Mouse (Mus musculus) hindbrain, embryonic 16.5 days (tissue): ENCODE measurements at regions not wholly inside any gene's neighbourhood (a gene's known extent, or its start where the extent isn't known, plus 50 kb on each side); places are given as distances from the start of the nearest gene placed in this dataset.

Source experiments
- ATAC-seq: fragments of 200-750 bp; cut with Nextera tagmentation; 2 replicates; pipeline ENCODE4 v1.8.0; 2017; ENCODE audit warnings: moderate TSS enrichment, moderate library complexity
- H3K27ac ChIP-seq: fragments of 300-500 bp; sonication (generic); 2 replicates; pipeline ENCODE4 v1.5.1; 2014; ENCODE audit warnings: low read depth, mild to moderate bottlenecking, control low read depth, low read length, moderate library complexity
- H3K27me3 ChIP-seq: fragments of 300-500 bp; sonication (generic); replicated peaks from 2 replicates; pipeline ENCODE4 v1.6.1; 2014; ENCODE audit warnings: low read length; ENCODE audit not compliant: control insufficient read depth, insufficient read depth
- H3K36me3 ChIP-seq: fragments of 300-500 bp; sonication (generic); 2 replicates; pipeline ENCODE4 v1.6.1; 2014; ENCODE audit warnings: mild to moderate bottlenecking, low read length, moderate library complexity, mixed read lengths; ENCODE audit not compliant: control insufficient read depth, insufficient read depth
- H3K4me1 ChIP-seq: fragments of 300-500 bp; sonication (generic); 2 replicates; pipeline ENCODE4 v1.6.1; 2014; ENCODE audit warnings: low read depth, low read length; ENCODE audit not compliant: control insufficient read depth, insufficient read depth
- H3K4me2 ChIP-seq: fragments of 300-500 bp; sonication (generic); 2 replicates; pipeline ENCODE4 v1.6.1; 2014; ENCODE audit warnings: mild to moderate bottlenecking, low read length, control low read depth, moderate library complexity
- H3K4me3 ChIP-seq: fragments of 300-500 bp; sonication (generic); 2 replicates; pipeline ENCODE4 v1.5.1; 2014; ENCODE audit warnings: mild to moderate bottlenecking, low read length, control low read depth, moderate library complexity
- H3K9ac ChIP-seq: fragments of 300-500 bp; sonication (generic); 2 replicates; pipeline ENCODE4 v1.6.1; 2014; ENCODE audit warnings: low read depth, mild to moderate bottlenecking, control low read depth, low read length, moderate library complexity
- H3K9me3 ChIP-seq: fragments of 300-500 bp; sonication (generic); 2 replicates; pipeline ENCODE4 v1.6.1; 2014; ENCODE audit warnings: mild to moderate bottlenecking, low read length, moderate library complexity; ENCODE audit not compliant: control insufficient read depth
- WGBS: fragments of 180-500 bp; shearing (Covaris S2); extraction: QIAGEN DNeasy Blood & Tissue Kit; methylation state at CpG from one replicate; pipeline ENCODE4 v1.1.7; 2014; 5-methylcytosine and 5-hydroxymethylcytosine counted together

DNA sequence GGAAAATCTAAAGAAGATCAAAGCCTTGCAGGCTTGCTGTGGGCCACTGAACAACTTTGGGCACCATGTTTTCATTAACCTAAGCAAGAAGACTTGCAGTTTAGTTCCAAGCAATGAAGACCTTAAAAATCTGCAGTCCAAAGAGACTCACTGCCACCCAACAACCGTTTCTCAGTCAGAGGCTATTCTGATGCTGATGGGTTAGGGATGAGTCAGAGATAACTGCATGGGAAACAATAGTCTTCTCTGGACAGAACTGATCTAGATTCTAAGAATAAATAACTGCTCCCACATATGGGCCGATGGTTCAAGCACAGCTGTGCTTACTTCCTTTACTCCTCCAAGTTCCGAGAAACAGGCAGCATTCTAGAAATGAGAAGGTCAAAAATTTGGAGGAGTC is 485.0 kb upstream of the Tnp1 start:
- no peak overlapping the region for H3K4me3 ChIP-seq
- H3K27ac ChIP-seq, result no peak overlapping the region
- no peak overlapping the region for H3K9ac ChIP-seq
- no peaks in the 10 kb centered on the region for H3K36me3 ChIP-seq
- H3K4me1 ChIP-seq, result no peaks in the 10 kb centered on the region
- H3K4me2 ChIP-seq, result no peak overlapping the region
- 80% methylated on average over 3 of the region's 3 CpGs for WGBS
- H3K9me3 ChIP-seq, result no peaks in the 10 kb centered on the region
- no peaks in the 10 kb centered on the region for H3K27me3 ChIP-seq
- ATAC-seq, result no peak

DNA sequence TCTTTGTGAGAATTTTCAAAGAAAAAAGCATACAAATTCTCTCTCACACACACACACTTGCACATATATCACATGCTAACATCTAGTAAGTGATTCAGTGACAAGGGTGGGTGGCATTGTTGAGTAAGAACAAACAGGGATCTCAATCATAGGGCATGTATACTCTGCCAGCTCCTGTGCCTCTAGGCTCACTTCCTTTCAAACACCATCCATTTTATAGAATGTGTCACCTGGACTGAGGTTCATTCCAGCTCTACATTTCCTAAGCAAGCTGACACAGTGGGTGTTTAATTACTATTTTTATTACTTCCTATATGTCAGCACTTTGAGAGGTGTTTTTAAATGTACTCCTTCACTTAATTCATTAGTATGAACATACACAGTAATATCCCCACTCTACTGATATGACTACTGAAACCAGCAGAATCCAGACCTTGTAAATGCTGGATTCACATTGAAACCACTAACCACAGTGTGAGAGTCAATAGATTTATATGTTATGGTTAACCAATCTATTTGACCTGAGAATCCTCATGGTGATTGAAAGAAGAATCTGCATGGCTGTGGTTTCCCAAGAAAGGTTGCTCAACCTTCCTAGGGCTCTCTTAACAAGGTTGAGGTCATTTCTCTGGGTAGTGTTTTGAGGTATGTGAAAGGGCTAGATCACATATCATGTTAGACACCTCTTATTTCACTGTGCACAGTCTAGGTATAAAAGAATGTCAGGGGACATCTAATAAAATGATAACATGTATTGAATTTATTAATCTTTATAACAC is 480.5 kb upstream of the Tnp1 start:
- no peaks in the 10 kb centered on the region for H3K4me1 ChIP-seq
- H3K9ac ChIP-seq, result no peak overlapping the region
- no peaks in the 10 kb centered on the region for H3K36me3 ChIP-seq
- ATAC-seq, result no peak
- no peak overlapping the region for H3K4me3 ChIP-seq
- no peaks in the 10 kb centered on the region for H3K27me3 ChIP-seq
- no peaks in the 10 kb centered on the region for H3K9me3 ChIP-seq
- no peak overlapping the region for H3K27ac ChIP-seq
- H3K4me2 ChIP-seq, result no peak overlapping the region

GRCm38 (mm10) chr1:73481956-73482355 is 466.2 kb upstream of the Tnp1 start:
- H3K9me3 ChIP-seq, result no peaks in the 10 kb centered on the region
- no peak for ATAC-seq

GRCm38 (mm10) chr1:73479349-73479920 is 463.7 kb upstream of the Tnp1 start:
- Histone ChIP-seq H3K27ac (no peak overlapping the region), H3K4me1 (no peaks in the 10 kb centered on the region), H3K9ac (no peak overlapping the region), H3K4me2 (no peak overlapping the region), H3K4me3 (no peak overlapping the region), H3K36me3 (no peaks in the 10 kb centered on the region), H3K9me3 (no peaks in the 10 kb centered on the region), H3K27me3 (no peaks in the 10 kb centered on the region)
- WGBS, result 59% methylated on average over 4 of the region's 4 CpGs
- no peak for ATAC-seq

More at GRCm38 (mm10) chr1:73481956-73482355, 466.2 kb upstream of the Tnp1 start:
- H3K4me3 ChIP-seq, result no peak overlapping the region
- H3K4me2 ChIP-seq, result no peak overlapping the region
- no peaks in the 10 kb centered on the region for H3K27me3 ChIP-seq
- 76% methylated on average over 2 of the region's 2 CpGs for WGBS
- no peaks in the 10 kb centered on the region for H3K4me1 ChIP-seq
- no peak overlapping the region for H3K27ac ChIP-seq
- no peaks in the 10 kb centered on the region for H3K36me3 ChIP-seq
- H3K9ac ChIP-seq, result no peak overlapping the region

DNA sequence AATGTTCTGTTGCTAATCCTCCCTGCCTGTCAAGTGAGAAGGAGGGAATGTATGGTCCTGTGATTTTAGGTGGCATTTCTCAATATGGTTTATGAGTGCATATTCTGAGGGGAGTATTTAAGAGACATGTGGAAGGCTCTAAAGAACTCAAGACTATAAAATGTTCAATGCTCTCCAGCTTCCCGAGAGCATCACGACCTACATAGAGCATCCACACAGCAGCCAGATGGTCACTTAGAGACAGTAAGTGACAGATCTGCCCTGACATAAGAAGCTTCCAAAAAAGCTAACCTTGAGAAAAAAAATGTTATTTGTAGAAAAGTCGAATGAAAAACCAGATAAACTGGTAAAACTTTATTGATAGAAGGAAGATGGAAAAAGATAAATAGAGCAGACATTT is 444.9 kb upstream of the Tnp1 start:
- no peak overlapping the region for H3K9ac ChIP-seq
- H3K4me2 ChIP-seq, result no peak overlapping the region
- H3K27ac ChIP-seq, result no peak overlapping the region
- H3K4me3 ChIP-seq, result no peak overlapping the region
- no peaks in the 10 kb centered on the region for H3K27me3 ChIP-seq
- no peaks in the 10 kb centered on the region for H3K9me3 ChIP-seq
- ATAC-seq, result no peak
- no peaks in the 10 kb centered on the region for H3K36me3 ChIP-seq
- 61% methylated on average over 3 of the region's 3 CpGs for WGBS
- no peaks in the 10 kb centered on the region for H3K4me1 ChIP-seq

GRCm38 (mm10) chr1:73459754-73460534 is 444.2 kb upstream of the Tnp1 start:
- Histone ChIP-seq H3K9me3 (no peaks in the 10 kb centered on the region), H3K27ac (no peak overlapping the region), H3K4me1 (no peaks in the 10 kb centered on the region), H3K4me3 (no peak overlapping the region), H3K9ac (no peak overlapping the region), H3K36me3 (no peaks in the 10 kb centered on the region), H3K4me2 (no peak overlapping the region), H3K27me3 (no peaks in the 10 kb centered on the region)
- WGBS, result 52% methylated on average over 13 of the region's 13 CpGs
- no peak for ATAC-seq

DNA sequence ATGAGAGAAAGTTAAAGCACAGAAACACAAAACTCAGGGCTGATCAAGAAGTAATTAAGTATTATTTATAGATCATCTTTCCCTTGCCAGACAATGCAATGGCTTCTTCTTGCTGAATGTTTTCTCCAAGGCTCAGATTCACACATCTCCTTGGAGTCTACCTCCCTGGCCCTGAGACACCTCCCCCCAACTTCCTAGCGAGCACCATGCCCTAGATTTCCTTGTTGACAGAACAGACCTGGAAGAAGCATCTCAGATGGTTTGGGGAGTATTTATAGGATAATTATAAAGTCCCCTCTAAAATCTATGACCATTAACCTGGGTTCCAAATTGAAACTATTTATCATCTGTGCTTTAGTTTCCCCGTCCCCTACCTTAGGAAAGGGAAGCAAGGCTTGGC is 441.6 kb upstream of the Tnp1 start:
- H3K9ac ChIP-seq, result no peak overlapping the region
- no peaks in the 10 kb centered on the region for H3K9me3 ChIP-seq
- no peaks in the 10 kb centered on the region for H3K4me1 ChIP-seq
- no peak overlapping the region for H3K27ac ChIP-seq
- no peak overlapping the region for H3K4me3 ChIP-seq
- H3K36me3 ChIP-seq, result no peaks in the 10 kb centered on the region
- H3K4me2 ChIP-seq, result no peak overlapping the region
- no peak for ATAC-seq
- 67% methylated on average over 2 of the region's 2 CpGs for WGBS
- H3K27me3 ChIP-seq, result no peaks in the 10 kb centered on the region

DNA sequence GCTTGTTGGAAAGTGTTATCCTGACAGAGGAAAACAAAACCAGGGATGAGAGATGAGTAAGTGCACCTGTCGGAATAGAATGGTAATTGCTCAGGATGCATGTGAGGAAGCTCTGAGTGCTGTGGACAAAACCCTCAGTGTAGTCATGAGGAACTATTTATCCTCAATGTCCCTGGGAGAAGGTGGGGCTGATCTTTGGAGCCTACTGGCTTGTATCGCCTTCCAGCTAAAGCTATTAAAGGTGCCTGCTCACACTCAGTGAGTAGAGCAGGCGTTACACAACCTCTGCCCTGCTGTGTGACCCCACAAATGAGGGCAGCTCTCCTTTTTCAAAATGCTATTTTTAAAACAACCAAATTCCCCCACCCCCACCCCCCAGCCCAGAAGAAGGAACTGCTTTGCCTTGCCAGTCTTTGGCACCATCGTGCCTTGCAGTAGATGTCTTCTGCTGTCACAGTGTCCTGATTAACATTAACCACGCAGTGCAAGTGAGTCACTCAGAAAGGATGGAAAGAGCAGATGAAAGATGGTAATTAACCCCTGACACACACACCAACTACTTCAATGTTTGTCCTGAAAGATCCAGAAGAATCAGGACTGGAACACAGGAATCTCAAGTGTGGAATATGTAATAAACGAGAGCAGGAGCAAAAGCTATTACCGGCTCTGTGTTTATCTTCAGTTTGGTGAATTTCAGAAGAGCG is 440.8 kb upstream of the Tnp1 start:
- WGBS, result 87% methylated on average over 8 of the region's 8 CpGs
- H3K9me3 ChIP-seq, result no peaks in the 10 kb centered on the region
- no peak overlapping the region for H3K9ac ChIP-seq
- no peaks in the 10 kb centered on the region for H3K27me3 ChIP-seq
- no peak overlapping the region for H3K27ac ChIP-seq
- no peak for ATAC-seq
- no peak overlapping the region for H3K4me2 ChIP-seq
- no peak overlapping the region for H3K4me3 ChIP-seq
- no peaks in the 10 kb centered on the region for H3K4me1 ChIP-seq
- no peaks in the 10 kb centered on the region for H3K36me3 ChIP-seq
